In the genomic region with DNA sequence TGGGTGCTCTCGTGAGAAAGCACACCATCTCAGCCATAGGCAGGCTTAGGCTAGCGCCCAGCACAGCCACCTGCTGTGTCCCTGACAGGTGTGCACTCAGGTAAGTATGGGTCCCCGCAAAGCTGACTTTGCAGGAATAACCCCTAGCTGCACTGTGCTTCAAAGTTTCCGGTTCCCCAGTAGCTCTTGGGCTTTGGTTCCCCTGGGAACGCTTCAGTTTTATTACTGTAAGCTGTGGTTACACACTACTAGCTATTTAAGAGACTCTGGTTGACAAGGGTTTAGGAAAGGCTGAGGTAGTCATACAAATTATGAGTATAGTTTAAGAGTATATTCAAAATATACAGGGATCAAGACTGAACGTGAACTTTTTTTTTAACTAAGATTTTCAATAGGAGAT, we compare ENCODE assay signal across 22 mouse cellular contexts. TPM values are rescaled to one million over a fixed set of nuclear protein-coding genes. Genes with fewer than 3 reads are reported as not detected.
DNase-seq lines count a peak whose midpoint lies in the region; ATAC-seq lines count a peak whose summit lies in the region.
"Had no signal": no experiment of that assay in that cellular context is flagged by ENCODE, and none has a peak within 500 bp of the region (broad histone marks: within the 10 kb centered on the region; RNA-seq: fewer than 3 reads in every experiment).

No protein-coding gene starts in this region.

- no peak for DNase-seq in hindbrain, embryonic 10.5 days (ENCODE audit: low spot score)
- DNase-seq in neural tube, embryonic 10.5 days (ENCODE audit: extremely low spot score, low spot score): no peak
- peak; percentile 12 for DNase-seq in NIH3T3 (ENCODE audit: low read depth)
- DNase-seq in left cerebral cortex, postnatal 25 days (ENCODE audit: low spot score in 2 of 2): no peak
- DNase-seq in urinary bladder, postnatal 4 days (ENCODE audit: low spot score in 2 of 2): no peak
- DNase-seq: adrenal gland, adult 8-10 months; adrenal gland, postnatal 36 days; cerebellum, adult 8-10 months; cerebellum, postnatal 14 days; embryo, embryonic 11 days; gastrocnemius, postnatal 10 days; heart, adult 18-20 months; heart, postnatal 10 days; heart, postnatal 4 days had no signal

- H3K27me3 ChIP-seq in hindbrain, embryonic 15.5 days: peaks cover 44% of the 10 kb centered on the region
- peaks cover 64% of the 10 kb centered on the region for H3K27me3 ChIP-seq in hindbrain, embryonic 10.5 days (ENCODE audit: insufficient read depth, poor library complexity, severe bottlenecking)
- peaks cover 61% of the 10 kb centered on the region for H3K27me3 ChIP-seq in neural tube, embryonic 15.5 days (replicated peaks)

- H3K4me1 ChIP-seq in hindbrain, embryonic 15.5 days (replicated peaks): peaks cover 38% of the 10 kb centered on the region
- peaks cover 33% of the 10 kb centered on the region for H3K4me1 ChIP-seq in hindbrain, embryonic 10.5 days (replicated peaks)
- H3K4me1 ChIP-seq in neural tube, embryonic 15.5 days: peaks cover 36% of the 10 kb centered on the region

- intact Hi-C loops in left cerebral cortex, postnatal 25 days (cut with DNase I): no loop called here

- H3K4me3 ChIP-seq in hindbrain, embryonic 15.5 days: no peak overlapping the region
- no peak overlapping the region for H3K4me3 ChIP-seq in hindbrain, embryonic 10.5 days
- no peak overlapping the region for H3K4me3 ChIP-seq in neural tube, embryonic 15.5 days (replicated peaks)
- H3K4me3 ChIP-seq: embryonic facial prominence, embryonic 15.5 days; erythroblast, embryonic 14.5 days; hindbrain, embryonic 13.5 days had no signal

- H3K36me3 ChIP-seq in hindbrain, embryonic 15.5 days: no peaks in the 10 kb centered on the region
- H3K36me3 ChIP-seq in hindbrain, embryonic 10.5 days: no peaks in the 10 kb centered on the region
- H3K36me3 ChIP-seq in neural tube, embryonic 15.5 days: no peaks in the 10 kb centered on the region
- H3K36me3 ChIP-seq: embryonic facial prominence, embryonic 15.5 days; forebrain, embryonic 10.5 days; forebrain, embryonic 15.5 days; heart, embryonic 10.5 days; hindbrain, embryonic 13.5 days had no signal

- ATAC-seq in hindbrain, embryonic 15.5 days (ENCODE audit: low FRiP score, low read depth): no peak
- ATAC-seq in neural tube, embryonic 15.5 days (ENCODE audit: low FRiP score): no peak
- ATAC-seq: forebrain, embryonic 15.5 days had no signal

- no peak overlapping the region for H3K27ac ChIP-seq in hindbrain, embryonic 15.5 days (replicated peaks)
- no peak overlapping the region for H3K27ac ChIP-seq in hindbrain, embryonic 10.5 days
- no peak overlapping the region for H3K27ac ChIP-seq in neural tube, embryonic 15.5 days (replicated peaks)
- H3K27ac ChIP-seq: embryonic facial prominence, embryonic 15.5 days; forebrain, embryonic 10.5 days; forebrain, embryonic 15.5 days; heart, embryonic 10.5 days; hindbrain, embryonic 13.5 days had no signal

- H3K9me3 ChIP-seq in hindbrain, embryonic 15.5 days: no peaks in the 10 kb centered on the region
- no peaks in the 10 kb centered on the region for H3K9me3 ChIP-seq in hindbrain, embryonic 10.5 days
- H3K9me3 ChIP-seq in neural tube, embryonic 15.5 days (replicated peaks): no peaks in the 10 kb centered on the region
- H3K9me3 ChIP-seq: embryonic facial prominence, embryonic 15.5 days; forebrain, embryonic 10.5 days; forebrain, embryonic 15.5 days; heart, embryonic 10.5 days; hindbrain, embryonic 13.5 days had no signal

- no peak overlapping the region for H3K9ac ChIP-seq in hindbrain, embryonic 15.5 days
- no peak overlapping the region for H3K9ac ChIP-seq in neural tube, embryonic 15.5 days (replicated peaks)
- H3K9ac ChIP-seq: embryonic facial prominence, embryonic 15.5 days; forebrain, embryonic 15.5 days; hindbrain, embryonic 13.5 days had no signal

- WGBS in hindbrain, embryonic 15.5 days: 34% methylated on average over 6 of the region's 6 CpGs
- 36% methylated on average over 6 of the region's 6 CpGs for WGBS in hindbrain, embryonic 10.5 days
- 21% methylated on average over 6 of the region's 6 CpGs for WGBS in neural tube, embryonic 15.5 days

- peak overlapping the region; percentile 100; the same call in 1 of the 2 replicates for H3K4me2 ChIP-seq in hindbrain, embryonic 15.5 days
- H3K4me2 ChIP-seq in neural tube, embryonic 15.5 days: 0 out of 2 replicates have a peak overlapping the region, but pooled peaks have one; percentile 99

RNA-seq across cellular contexts. Expression of gene Slc35d3, which starts 1.5 kb away (rescaled TPM):
- polyA plus RNA-seq in hindbrain, embryonic 15.5 days (2015; fragmentation: Nextera tagmentation; extraction: Ambion mirVana): 2.8 and 3.4 TPM in 2 replicates
- polyA plus RNA-seq in hindbrain, embryonic 10.5 days (2016; fragmentation: Nextera tagmentation; extraction: Ambion mirVana): 0.71 and 0.78 TPM in 2 replicates
- polyA plus RNA-seq in neural tube, embryonic 15.5 days (2015; fragmentation: Nextera tagmentation; extraction: Ambion mirVana): 5.0 and 5.3 TPM in 2 replicates
- total RNA-seq in left cerebral cortex, postnatal 25 days (2021): 1 to 10 TPM in 1 of 2 experiments, under 1 TPM in 1; 0.85 to 5.2 TPM
- total RNA-seq: gastrocnemius, postnatal 10 days; heart, adult 18-20 months; heart, postnatal 10 days had no signal

RNA-seq across cellular contexts. Expression of gene Pex7, which starts 54.7 kb away (rescaled TPM):
- polyA plus RNA-seq in hindbrain, embryonic 15.5 days (2015; fragmentation: Nextera tagmentation; extraction: Ambion mirVana): 28.9 and 30.1 TPM in 2 replicates
- polyA plus RNA-seq in hindbrain, embryonic 10.5 days (2016; fragmentation: Nextera tagmentation; extraction: Ambion mirVana): 31.7 and 33.0 TPM in 2 replicates
- 32.9 and 34.0 TPM in 2 replicates for polyA plus RNA-seq in neural tube, embryonic 15.5 days (2015; fragmentation: Nextera tagmentation; extraction: Ambion mirVana)
- total RNA-seq in left cerebral cortex, postnatal 25 days (2021): 10 to 100 TPM; 24.3 to 27.1 TPM
